Mouse (Mus musculus): ENCODE data around the gene Abhd8. TPM values are rescaled to one million over a fixed set of nuclear protein-coding genes. Genes with fewer than 3 reads are reported as not detected.

The Abhd8 gene
- polyA plus RNA-seq (2014; fragmentation: Illumina TruSeq; extraction: RNeasy Lipid Tissue Mini Kit (QIAGEN cat#74804); ENCODE audit: low replicate concordance), result not detected

DNA sequence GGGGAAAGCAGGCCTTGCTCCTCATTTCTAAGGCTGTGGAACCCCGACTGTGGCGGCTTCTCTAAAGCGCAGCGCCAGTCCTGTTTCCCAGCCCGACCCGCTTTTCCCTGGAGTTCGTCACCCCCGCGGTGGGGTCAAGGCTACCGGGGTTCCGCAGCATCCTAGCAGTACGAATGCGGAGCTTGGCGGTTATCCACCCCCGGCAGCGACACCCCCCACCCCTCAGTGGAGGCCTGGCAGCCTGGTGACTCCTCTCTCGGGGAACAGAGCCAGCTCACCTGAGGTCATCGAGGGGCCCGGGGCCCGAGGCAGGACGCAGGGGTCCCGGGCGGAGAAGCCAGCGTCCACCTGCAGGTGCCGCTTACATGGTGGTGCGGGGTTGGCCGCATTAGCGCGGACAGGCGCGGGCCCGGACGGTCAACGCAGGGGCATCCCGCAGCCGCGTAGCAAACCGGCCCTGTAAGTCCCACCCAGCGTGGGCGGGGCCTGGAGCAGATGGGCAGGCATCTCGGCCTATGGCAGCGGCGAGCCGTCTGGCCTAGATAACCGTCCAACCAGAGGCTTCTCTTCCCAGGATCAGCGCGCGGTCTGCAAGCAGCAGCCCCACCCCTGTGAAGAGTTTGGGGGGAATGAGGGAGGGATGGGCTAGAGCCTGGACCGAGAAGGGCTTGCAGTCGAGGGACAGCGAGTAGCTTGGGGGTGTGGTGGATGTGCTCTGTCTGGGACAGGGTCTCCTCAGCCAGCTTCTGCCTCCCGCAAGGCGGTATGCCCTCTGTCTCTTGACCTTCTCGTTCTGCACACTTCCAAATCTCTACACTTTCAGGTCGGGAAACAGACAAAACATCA, at the start of gene Abhd8:
TSS of gene Abhd8 (minus strand) at position 468 of the 846 bp plus-strand sequence.

DNA sequence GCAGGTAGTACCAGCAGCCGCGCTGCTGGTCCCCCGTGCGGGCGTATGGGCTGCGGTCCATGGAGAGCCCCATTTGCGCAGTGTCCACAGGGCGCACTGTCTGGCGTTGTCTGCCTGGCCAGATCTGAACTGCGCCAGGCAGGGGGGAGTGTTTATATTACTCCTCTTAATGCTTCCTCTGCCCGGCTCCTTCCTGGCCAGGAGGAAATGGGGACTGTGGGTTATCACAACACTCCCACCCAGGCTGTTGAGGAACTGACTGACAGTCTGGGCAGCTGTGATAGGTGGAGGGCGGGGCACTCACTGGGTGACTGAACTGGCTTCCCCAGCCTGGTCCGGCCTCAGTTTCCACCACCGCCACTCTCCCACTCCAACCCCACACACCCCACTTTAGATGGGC, 48.2 kb upstream of the Abhd8 start, which contains the start of gene Plvap:
TSS of gene Plvap (minus strand) at position 109 of the 400 bp plus-strand sequence.

DNA sequence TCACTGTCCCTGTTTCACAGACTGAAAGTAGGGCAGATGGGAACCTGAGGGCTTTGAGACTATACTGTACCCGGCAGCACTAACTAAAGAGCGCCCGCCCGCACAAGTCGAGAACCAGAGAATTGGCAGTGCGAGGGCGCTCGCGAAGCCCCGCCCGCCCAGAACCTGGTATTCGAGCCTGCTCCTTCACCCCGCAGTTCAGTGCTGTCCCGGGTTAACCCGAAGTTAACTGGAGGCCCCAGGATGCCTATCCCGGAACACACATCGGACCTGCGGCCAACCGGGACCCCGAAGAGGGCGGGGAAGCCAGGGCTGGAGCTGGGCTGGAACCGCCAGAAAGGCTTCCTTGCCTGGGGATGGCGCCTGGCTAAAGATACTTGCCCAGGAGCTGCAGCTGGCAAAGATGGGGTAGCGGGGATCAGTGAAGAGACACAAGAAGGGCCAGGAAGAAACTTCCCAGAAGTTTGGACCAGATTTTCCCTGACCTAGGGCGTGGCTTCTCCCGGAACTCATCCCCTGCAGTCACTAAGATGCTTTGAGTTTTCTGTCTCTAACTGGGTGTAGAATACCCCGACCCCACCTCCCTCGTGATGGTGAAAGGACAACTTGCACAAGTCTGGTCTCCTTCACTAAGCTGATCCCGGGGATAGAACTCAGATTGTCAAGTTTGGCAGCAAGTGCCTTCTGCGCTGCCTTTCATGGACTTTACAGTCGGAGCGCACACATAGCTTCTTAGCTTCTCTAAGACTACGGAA, 24.4 kb upstream of the Abhd8 start, which contains the start of gene Gtpbp3:
TSS of gene Gtpbp3 (plus strand) at position 413 of the 755 bp plus-strand sequence.

DNA sequence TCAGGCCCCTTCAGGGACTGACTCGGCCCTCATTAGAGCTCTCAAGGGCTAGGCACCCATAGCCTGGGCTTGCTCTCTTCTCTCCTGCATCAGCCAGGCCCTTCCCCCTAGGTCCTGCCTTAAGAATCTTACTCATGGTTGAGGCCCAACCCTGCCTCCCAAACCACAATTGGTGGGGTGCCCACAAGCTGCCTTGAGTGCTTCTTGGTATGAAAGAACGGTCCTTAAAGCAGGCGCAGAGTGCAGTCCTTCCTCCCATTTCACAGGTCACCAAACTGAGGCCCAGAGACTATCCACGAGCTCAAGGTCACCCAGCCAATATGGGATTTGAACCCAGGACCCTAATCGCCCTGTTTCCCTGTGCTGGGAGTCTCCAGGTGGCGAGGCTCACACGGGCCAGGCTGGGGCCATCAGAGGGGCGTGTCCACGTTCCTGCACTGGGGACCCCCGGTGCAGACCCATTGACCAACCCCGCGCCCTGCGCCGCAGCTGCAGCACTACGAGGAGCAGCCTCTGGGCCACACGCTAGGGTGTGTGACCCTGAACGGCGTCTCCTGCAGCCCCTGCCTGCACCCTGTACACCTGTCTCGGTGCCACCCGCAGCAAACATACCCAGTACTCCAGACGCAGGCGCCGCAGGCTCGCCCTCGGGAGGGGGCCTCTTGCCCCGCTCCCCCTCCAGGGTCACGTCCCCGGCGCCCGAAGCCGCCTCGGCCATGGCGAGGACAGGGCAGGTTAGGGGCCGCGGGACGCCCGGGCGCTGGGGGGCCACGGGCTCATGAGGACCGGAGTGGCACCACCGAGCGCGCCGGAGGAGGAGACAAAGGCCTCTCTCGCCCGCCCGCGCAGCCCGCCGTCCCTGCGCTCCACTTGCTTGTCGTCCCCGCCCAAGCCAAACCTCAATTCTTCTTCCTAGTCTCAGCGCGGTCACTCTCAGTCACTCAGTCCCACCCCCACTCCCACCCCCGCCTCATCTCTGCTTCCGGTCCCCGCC, 22.0 kb upstream of the Abhd8 start, which contains the start of gene Ano8:
TSS of gene Ano8 (minus strand) at position 822 of the 994 bp plus-strand sequence.

DNA sequence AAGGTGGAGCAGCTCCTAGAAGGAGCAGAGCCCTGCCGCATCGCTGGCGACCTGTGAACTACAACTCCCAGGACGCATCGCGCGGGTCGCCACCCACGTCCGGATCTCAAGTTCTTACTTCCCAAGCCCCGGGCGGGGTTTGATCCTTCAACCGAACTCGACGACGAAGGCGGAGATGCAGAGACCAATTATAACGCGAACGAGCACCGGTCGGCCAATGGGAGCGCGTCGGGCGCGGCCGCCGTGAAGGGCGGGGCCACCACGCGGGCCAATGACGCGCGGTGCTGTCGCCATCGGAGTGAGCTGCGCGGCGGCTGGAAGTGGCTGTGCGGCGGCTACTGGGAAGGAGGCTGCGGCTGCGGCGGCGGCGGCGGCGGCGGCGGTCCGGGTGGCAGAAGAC, 5.5 kb upstream of the Abhd8 start, which contains the start of gene Dda1:
TSS of gene Dda1 (plus strand) at position 284 of the 400 bp plus-strand sequence.

DNA sequence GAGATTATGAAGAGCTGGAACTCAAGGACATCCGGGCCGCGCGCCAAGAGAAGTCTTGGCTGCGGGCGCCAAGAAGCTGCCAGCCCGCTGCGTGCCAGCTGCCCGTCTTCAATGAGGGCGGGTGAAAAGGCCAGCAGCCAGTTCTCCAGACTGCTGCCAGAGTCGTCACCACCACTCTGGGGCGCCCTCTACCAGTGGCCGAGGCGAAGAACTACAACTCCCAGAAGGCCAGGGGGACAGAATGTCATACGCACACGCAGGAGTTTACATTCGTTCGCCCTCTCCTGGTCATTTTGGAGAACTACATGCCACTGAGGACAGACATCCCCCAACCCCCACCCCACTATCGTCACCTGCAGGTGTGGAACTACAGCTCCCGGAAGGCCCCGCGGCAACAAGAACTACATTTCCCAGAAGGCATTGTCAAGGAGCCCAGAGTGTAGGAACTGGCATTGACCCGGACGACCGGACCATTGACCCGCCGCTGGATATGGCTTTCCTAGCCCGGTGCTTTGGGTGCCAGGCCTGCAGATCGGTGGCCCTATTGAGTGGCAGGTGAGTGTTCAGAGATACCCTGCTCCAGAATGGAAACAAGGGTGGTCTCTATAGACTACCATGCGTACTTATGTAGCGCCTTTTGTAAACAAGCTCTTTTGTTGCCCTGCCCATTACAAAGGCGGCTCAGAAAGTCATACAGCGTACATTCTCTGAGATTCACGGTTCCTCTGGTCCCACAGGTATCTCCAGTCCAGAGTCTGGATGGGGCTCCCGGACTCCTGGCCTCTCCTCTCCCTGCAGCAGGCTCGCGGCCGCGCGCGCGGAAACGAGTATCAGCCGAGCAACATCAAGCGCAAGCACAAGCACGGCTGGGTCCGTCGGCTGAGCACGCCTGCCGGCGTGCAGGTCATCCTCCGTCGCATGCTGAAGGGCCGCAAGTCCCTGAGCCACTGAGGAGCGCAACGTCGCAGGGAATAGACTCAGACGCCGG, 1.4 kb upstream of the Abhd8 start, which contains the start of gene Mrpl34:
TSS of gene Mrpl34 (plus strand) at position 447 of the 988 bp plus-strand sequence.

Other genes starting within 250 kb of the Abhd8 start
- 1.4 TPM for gene Myo9b, start 190.9 kb downstream of the Abhd8 start, polyA plus RNA-seq (2014; fragmentation: Illumina TruSeq; extraction: RNeasy Lipid Tissue Mini Kit (QIAGEN cat#74804); ENCODE audit: low replicate concordance)
- 1.0 TPM for gene Haus8, start 190.7 kb downstream of the Abhd8 start, polyA plus RNA-seq (2014; fragmentation: Illumina TruSeq; extraction: RNeasy Lipid Tissue Mini Kit (QIAGEN cat#74804); ENCODE audit: low replicate concordance)
- gene Use1, start 96.8 kb downstream of the Abhd8 start, polyA plus RNA-seq (2014; fragmentation: Illumina TruSeq; extraction: RNeasy Lipid Tissue Mini Kit (QIAGEN cat#74804); ENCODE audit: low replicate concordance), result 0.78 TPM
- gene Ocel1, start 92.4 kb downstream of the Abhd8 start, polyA plus RNA-seq (2014; fragmentation: Illumina TruSeq; extraction: RNeasy Lipid Tissue Mini Kit (QIAGEN cat#74804); ENCODE audit: low replicate concordance), result 1.7 TPM
- gene Nr2f6, start 81.7 kb downstream of the Abhd8 start, polyA plus RNA-seq (2014; fragmentation: Illumina TruSeq; extraction: RNeasy Lipid Tissue Mini Kit (QIAGEN cat#74804); ENCODE audit: low replicate concordance), result 1.4 TPM
- gene Ushbp1, start 67.9 kb downstream of the Abhd8 start, polyA plus RNA-seq (2014; fragmentation: Illumina TruSeq; extraction: RNeasy Lipid Tissue Mini Kit (QIAGEN cat#74804); ENCODE audit: low replicate concordance), result 0.63 TPM
- gene Babam1, start 66.8 kb downstream of the Abhd8 start, polyA plus RNA-seq (2014; fragmentation: Illumina TruSeq; extraction: RNeasy Lipid Tissue Mini Kit (QIAGEN cat#74804); ENCODE audit: low replicate concordance), result 8.0 TPM
- 2.5 TPM for gene Ankle1, start 57.6 kb downstream of the Abhd8 start, polyA plus RNA-seq (2014; fragmentation: Illumina TruSeq; extraction: RNeasy Lipid Tissue Mini Kit (QIAGEN cat#74804); ENCODE audit: low replicate concordance)
- 9.5 TPM for gene Mrpl34, start 1.3 kb upstream of the Abhd8 start, polyA plus RNA-seq (2014; fragmentation: Illumina TruSeq; extraction: RNeasy Lipid Tissue Mini Kit (QIAGEN cat#74804); ENCODE audit: low replicate concordance)
- 2.4 TPM for gene Dda1, start 5.5 kb upstream of the Abhd8 start, polyA plus RNA-seq (2014; fragmentation: Illumina TruSeq; extraction: RNeasy Lipid Tissue Mini Kit (QIAGEN cat#74804); ENCODE audit: low replicate concordance)
- gene Ano8, start 22.3 kb upstream of the Abhd8 start, polyA plus RNA-seq (2014; fragmentation: Illumina TruSeq; extraction: RNeasy Lipid Tissue Mini Kit (QIAGEN cat#74804); ENCODE audit: low replicate concordance), result 1.2 TPM
- 1.7 TPM for gene Gtpbp3, start 24.4 kb upstream of the Abhd8 start, polyA plus RNA-seq (2014; fragmentation: Illumina TruSeq; extraction: RNeasy Lipid Tissue Mini Kit (QIAGEN cat#74804); ENCODE audit: low replicate concordance)
- gene Plvap, start 48.1 kb upstream of the Abhd8 start, polyA plus RNA-seq (2014; fragmentation: Illumina TruSeq; extraction: RNeasy Lipid Tissue Mini Kit (QIAGEN cat#74804); ENCODE audit: low replicate concordance), result 1.4 TPM
- not detected for gene Ccdc194, start 62.1 kb upstream of the Abhd8 start, polyA plus RNA-seq (2014; fragmentation: Illumina TruSeq; extraction: RNeasy Lipid Tissue Mini Kit (QIAGEN cat#74804); ENCODE audit: low replicate concordance)
- 0.82 TPM for gene Bst2, start 73.8 kb upstream of the Abhd8 start, polyA plus RNA-seq (2014; fragmentation: Illumina TruSeq; extraction: RNeasy Lipid Tissue Mini Kit (QIAGEN cat#74804); ENCODE audit: low replicate concordance)
- 2.9 TPM for gene Mvb12a, start 79.3 kb upstream of the Abhd8 start, polyA plus RNA-seq (2014; fragmentation: Illumina TruSeq; extraction: RNeasy Lipid Tissue Mini Kit (QIAGEN cat#74804); ENCODE audit: low replicate concordance)
- gene Tmem221, start 95.2 kb upstream of the Abhd8 start, polyA plus RNA-seq (2014; fragmentation: Illumina TruSeq; extraction: RNeasy Lipid Tissue Mini Kit (QIAGEN cat#74804); ENCODE audit: low replicate concordance), result not detected
- not detected for gene Nxnl1, start 102.9 kb upstream of the Abhd8 start, polyA plus RNA-seq (2014; fragmentation: Illumina TruSeq; extraction: RNeasy Lipid Tissue Mini Kit (QIAGEN cat#74804); ENCODE audit: low replicate concordance)
- gene Slc27a1, start 105.2 kb upstream of the Abhd8 start, polyA plus RNA-seq (2014; fragmentation: Illumina TruSeq; extraction: RNeasy Lipid Tissue Mini Kit (QIAGEN cat#74804); ENCODE audit: low replicate concordance), result 0.41 TPM
- 0.59 TPM for gene Pgls, start 128.5 kb upstream of the Abhd8 start, polyA plus RNA-seq (2014; fragmentation: Illumina TruSeq; extraction: RNeasy Lipid Tissue Mini Kit (QIAGEN cat#74804); ENCODE audit: low replicate concordance)
- gene Fam129c, start 134.0 kb upstream of the Abhd8 start, polyA plus RNA-seq (2014; fragmentation: Illumina TruSeq; extraction: RNeasy Lipid Tissue Mini Kit (QIAGEN cat#74804); ENCODE audit: low replicate concordance), result 1.0 TPM
- gene Colgalt1, start 147.3 kb upstream of the Abhd8 start, polyA plus RNA-seq (2014; fragmentation: Illumina TruSeq; extraction: RNeasy Lipid Tissue Mini Kit (QIAGEN cat#74804); ENCODE audit: low replicate concordance), result 26.0 TPM
- gene Unc13a, start 208.1 kb upstream of the Abhd8 start, polyA plus RNA-seq (2014; fragmentation: Illumina TruSeq; extraction: RNeasy Lipid Tissue Mini Kit (QIAGEN cat#74804); ENCODE audit: low replicate concordance), result 0.04 TPM
- gene Jak3, start 212.6 kb upstream of the Abhd8 start, polyA plus RNA-seq (2014; fragmentation: Illumina TruSeq; extraction: RNeasy Lipid Tissue Mini Kit (QIAGEN cat#74804); ENCODE audit: low replicate concordance), result not detected
- gene Insl3, start 225.6 kb upstream of the Abhd8 start, polyA plus RNA-seq (2014; fragmentation: Illumina TruSeq; extraction: RNeasy Lipid Tissue Mini Kit (QIAGEN cat#74804); ENCODE audit: low replicate concordance), result not detected
- 119 TPM for gene B3gnt3, start 238.1 kb upstream of the Abhd8 start, polyA plus RNA-seq (2014; fragmentation: Illumina TruSeq; extraction: RNeasy Lipid Tissue Mini Kit (QIAGEN cat#74804); ENCODE audit: low replicate concordance)